Mouse (Mus musculus) intestine, embryonic 16.5 days (tissue): ENCODE results near the gene Smoc1. TPM values are rescaled to one million over a fixed set of nuclear protein-coding genes. Genes with fewer than 3 reads are reported as not detected.
A peak's percentile ranks its signal among the peaks of the same experiment; 100 is the strongest.

ENCODE experiments used
- ATAC-seq: fragments of 200-750 bp; cut with Nextera tagmentation; 2 replicates; pipeline ENCODE4 v1.8.0; 2017; ENCODE audit warnings: moderate TSS enrichment, moderate library complexity
- H3K27ac ChIP-seq: fragments of 300-500 bp; sonication (generic); 2 replicates; pipeline ENCODE4 v1.5.1; 2014; ENCODE audit warnings: mild to moderate bottlenecking, low read length
- H3K27me3 ChIP-seq: fragments of 300-500 bp; sonication (generic); replicated peaks from 2 replicates; pipeline ENCODE4 v1.6.1; 2014; ENCODE audit warnings: low read length, control low read depth, mixed read lengths; ENCODE audit not compliant: control insufficient read depth, insufficient read depth
- H3K36me3 ChIP-seq: fragments of 300-500 bp; sonication (generic); 2 replicates; pipeline ENCODE4 v1.6.1; 2014; ENCODE audit warnings: low read length, control low read depth; ENCODE audit not compliant: control insufficient read depth, insufficient read depth
- H3K4me1 ChIP-seq: fragments of 300-500 bp; sonication (generic); 2 replicates; pipeline ENCODE4 v1.6.1; 2014; ENCODE audit warnings: low read length, control low read depth, mixed read lengths; ENCODE audit not compliant: control insufficient read depth, insufficient read depth
- H3K4me2 ChIP-seq: fragments of 300-500 bp; sonication (generic); 2 replicates; pipeline ENCODE4 v1.6.1; 2014; ENCODE audit warnings: low read depth, low read length, control low read depth
- H3K4me3 ChIP-seq: fragments of 300-500 bp; sonication (generic); 2 replicates; pipeline ENCODE4 v1.5.1; 2014; ENCODE audit warnings: mild to moderate bottlenecking, low read length
- H3K9ac ChIP-seq: fragments of 300-500 bp; sonication (generic); 2 replicates; pipeline ENCODE4 v1.6.1; 2014; ENCODE audit warnings: low read depth, low read length
- H3K9me3 ChIP-seq: fragments of 300-500 bp; sonication (generic); 2 replicates; pipeline ENCODE4 v1.6.1; 2016; ENCODE audit warnings: low read length, control low read depth; ENCODE audit not compliant: control insufficient read depth
- WGBS: fragments of 180-500 bp; shearing (Covaris S2); extraction: QIAGEN DNeasy Blood & Tissue Kit; methylation state at CpG from one replicate; pipeline ENCODE4 v1.1.7; 2014; 5-methylcytosine and 5-hydroxymethylcytosine counted together
- polyA plus RNA-seq: library from polyadenylated mRNA; unstranded; fragments of >200 nt; fragmentation: Nextera tagmentation; extraction: Ambion mirVana; gene quantifications from 2 replicates; pipeline ENCODE4 v1.2.1, GENCODE M21; 2015

The Smoc1 gene
- polyA plus RNA-seq, 1 experiment from 2014 or later, result 9.2 TPM

- Histone ChIP-seq H3K4me3 (no peak overlapping the region), H3K4me2 (no peak overlapping the region), H3K9ac (no peak overlapping the region), H3K27me3 (no peaks in the 10 kb centered on the region), H3K4me1 (no peaks in the 10 kb centered on the region), H3K9me3 (no peaks in the 10 kb centered on the region), H3K36me3 (no peaks in the 10 kb centered on the region), H3K27ac (no peak overlapping the region)
- 84% methylated on average over 20 of the region's 20 CpGs for WGBS
- peak; percentile 48; the same call in 1 of the 2 replicates for ATAC-seq
Measured at GRCm38 (mm10) chr12:81018516-81019279, 7.9 kb upstream of the Smoc1 start.

GRCm38 (mm10) chr12:81019280-81019935 lies 7.2 kb upstream of the Smoc1 start:
- peak; percentile 64 for ATAC-seq
- H3K36me3 ChIP-seq, result no peaks in the 10 kb centered on the region
- H3K4me2 ChIP-seq, result no peak overlapping the region
- H3K9me3 ChIP-seq, result no peaks in the 10 kb centered on the region
- H3K27ac ChIP-seq, result no peak overlapping the region
- H3K4me1 ChIP-seq, result no peaks in the 10 kb centered on the region
- H3K27me3 ChIP-seq, result no peaks in the 10 kb centered on the region
- H3K9ac ChIP-seq, result no peak overlapping the region
- WGBS, result 85% methylated on average over 7 of the region's 7 CpGs
- H3K4me3 ChIP-seq, result no peak overlapping the region; the same call in 1 of the 2 replicates

- H3K27ac ChIP-seq, result no peak overlapping the region
- H3K4me2 ChIP-seq, result no peak overlapping the region
- ATAC-seq, result no peak
- 0 out of 2 replicates have a peak, but pooled peaks cover 4% of the 10 kb centered on the region for H3K4me1 ChIP-seq
- no peak overlapping the region for H3K4me3 ChIP-seq
- H3K9me3 ChIP-seq, result no peaks in the 10 kb centered on the region
- no peaks in the 10 kb centered on the region for H3K36me3 ChIP-seq
- WGBS, result 91% methylated on average over 7 of the region's 7 CpGs
- H3K9ac ChIP-seq, result no peak overlapping the region
- peaks cover 21% of the 10 kb centered on the region; the same call in 1 of the 2 replicates for H3K27me3 ChIP-seq
Measured at GRCm38 (mm10) chr12:81024407-81024806, 2.2 kb upstream of the Smoc1 start.

GRCm38 (mm10) chr12:81024993-81025392 lies 1.6 kb upstream of the Smoc1 start:
- no peaks in the 10 kb centered on the region for H3K9me3 ChIP-seq
- peaks cover 21% of the 10 kb centered on the region; the same call in 1 of the 2 replicates for H3K27me3 ChIP-seq
- 76% methylated on average over 2 of the region's 2 CpGs for whole genome bisulfite sequencing
- no peak overlapping the region for H3K4me3 ChIP-seq
- H3K36me3 ChIP-seq, result no peaks in the 10 kb centered on the region
- ATAC-seq, result no peak
- no peak overlapping the region for H3K9ac ChIP-seq
- no peak overlapping the region for H3K27ac ChIP-seq
- no peak overlapping the region for H3K4me2 ChIP-seq
- 0 out of 2 replicates have a peak, but pooled peaks cover 4% of the 10 kb centered on the region for H3K4me1 ChIP-seq

GRCm38 (mm10) chr12:81026995-81027942 lies 661 bp downstream of the Smoc1 start:
- Histone ChIP-seq H3K4me1 (0 out of 2 replicates have a peak, but pooled peaks cover 4% of the 10 kb centered on the region), H3K27me3 (peaks cover 21% of the 10 kb centered on the region; the same call in 1 of the 2 replicates), H3K4me3 (peak overlapping the region; percentile 61), H3K27ac (no peak overlapping the region), H3K9me3 (no peaks in the 10 kb centered on the region), H3K9ac (peak overlapping the region; percentile 67), H3K36me3 (no peaks in the 10 kb centered on the region), H3K4me2 (peak overlapping the region; percentile 89)
- 5% methylated on average over 42 of the region's 45 CpGs for WGBS
- peak; percentile 59 for ATAC-seq

- Histone ChIP-seq H3K36me3 (no peaks in the 10 kb centered on the region), H3K27ac (no peak overlapping the region), H3K4me2 (peak overlapping the region; percentile 89; the same call in 1 of the 2 replicates), H3K4me3 (peak overlapping the region; percentile 61), H3K9me3 (no peaks in the 10 kb centered on the region), H3K9ac (no peak overlapping the region), H3K27me3 (peaks cover 21% of the 10 kb centered on the region; the same call in 1 of the 2 replicates), H3K4me1 (0 out of 2 replicates have a peak, but pooled peaks cover 4% of the 10 kb centered on the region)
- 21% methylated on average over 16 of the region's 16 CpGs for WGBS
- no peak for ATAC-seq
Measured at GRCm38 (mm10) chr12:81028291-81028920, 1.8 kb downstream of the Smoc1 start.

GRCm38 (mm10) chr12:81029731-81030130 lies 3.1 kb downstream of the Smoc1 start:
- 56% methylated on average over 4 of the region's 4 CpGs for WGBS
- no peak overlapping the region for H3K9ac ChIP-seq
- peaks cover 9% of the 10 kb centered on the region; the same call in 1 of the 2 replicates for H3K4me1 ChIP-seq
- no peak overlapping the region for H3K4me2 ChIP-seq
- no peak for ATAC-seq
- H3K27me3 ChIP-seq, result peaks cover 21% of the 10 kb centered on the region; the same call in 1 of the 2 replicates
- H3K36me3 ChIP-seq, result no peaks in the 10 kb centered on the region
- no peak overlapping the region for H3K27ac ChIP-seq
- H3K4me3 ChIP-seq, result no peak overlapping the region
- H3K9me3 ChIP-seq, result no peaks in the 10 kb centered on the region

GRCm38 (mm10) chr12:81031579-81031978 lies 5.0 kb downstream of the Smoc1 start:
- Histone ChIP-seq H3K4me2 (no peak overlapping the region), H3K9me3 (no peaks in the 10 kb centered on the region), H3K27me3 (peaks cover 13% of the 10 kb centered on the region; the same call in 1 of the 2 replicates), H3K27ac (no peak overlapping the region), H3K36me3 (no peaks in the 10 kb centered on the region), H3K4me3 (no peak overlapping the region), H3K4me1 (peaks cover 7% of the 10 kb centered on the region; the same call in 1 of the 2 replicates), H3K9ac (no peak overlapping the region)
- ATAC-seq, result no peak
- WGBS, result 75% methylated on average over 7 of the region's 7 CpGs
